Mouse (Mus musculus): ENCODE measurements around the gene Gm21887. TPM values are rescaled to one million over a fixed set of nuclear protein-coding genes. Genes with fewer than 3 reads are reported as not detected.
"Not testable (repeated sequence)": the region's sequence is repeated elsewhere in the genome, so short reads cannot be mapped to it uniquely, and the experiment has no call there.

The Gm21887 gene
- polyA plus RNA-seq, 1 experiment from 2014 or later = 77.4 TPM

DNA sequence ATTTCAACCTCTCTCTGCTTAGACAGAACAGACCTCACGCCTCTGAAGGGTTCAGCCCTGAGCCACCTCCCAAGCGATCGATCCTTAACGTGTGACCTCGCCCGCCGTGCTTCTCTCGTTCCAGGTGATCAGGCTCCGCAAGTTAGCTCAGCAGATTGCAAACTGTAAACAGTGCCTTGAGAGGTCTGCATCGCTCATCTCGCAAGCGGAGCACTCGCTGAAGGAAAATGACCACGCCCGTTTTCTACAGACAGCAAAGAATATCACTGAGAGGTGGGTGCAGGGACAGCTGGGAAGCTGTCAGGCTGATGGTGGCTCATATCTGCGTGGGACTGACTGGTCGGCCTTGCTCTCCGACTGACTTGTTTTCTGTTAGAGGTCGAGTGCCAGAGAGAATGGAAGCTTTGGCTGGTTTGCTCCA lies 27.7 kb upstream of the Gm21887 start:
- not testable (repeated sequence) for H3K27me3 ChIP-seq (replicated peaks; ENCODE audit: control insufficient read depth, insufficient read depth, low read length); H3K4me3 ChIP-seq (ENCODE audit: low read depth, low read length); H3K27ac ChIP-seq (ENCODE audit: low read depth, low read length); ATAC-seq; H3K4me2 ChIP-seq (ENCODE audit: low read length); H3K4me1 ChIP-seq (ENCODE audit: control insufficient read depth, insufficient read depth, low read length); H3K9ac ChIP-seq (ENCODE audit: low read length)
- peaks cover 73% of the 10 kb centered on the region for H3K36me3 ChIP-seq (ENCODE audit: control insufficient read depth, insufficient read depth, low read length)
- DNase-seq (ENCODE audit: low spot score) = peak; percentile 9
- WGBS = 91% methylated on average over 19 of the region's 19 CpGs
- peaks cover 19% of the 10 kb centered on the region; the same call in 1 of the 2 replicates for H3K9me3 ChIP-seq (replicated peaks; ENCODE audit: control insufficient read depth, low read length)

DNA sequence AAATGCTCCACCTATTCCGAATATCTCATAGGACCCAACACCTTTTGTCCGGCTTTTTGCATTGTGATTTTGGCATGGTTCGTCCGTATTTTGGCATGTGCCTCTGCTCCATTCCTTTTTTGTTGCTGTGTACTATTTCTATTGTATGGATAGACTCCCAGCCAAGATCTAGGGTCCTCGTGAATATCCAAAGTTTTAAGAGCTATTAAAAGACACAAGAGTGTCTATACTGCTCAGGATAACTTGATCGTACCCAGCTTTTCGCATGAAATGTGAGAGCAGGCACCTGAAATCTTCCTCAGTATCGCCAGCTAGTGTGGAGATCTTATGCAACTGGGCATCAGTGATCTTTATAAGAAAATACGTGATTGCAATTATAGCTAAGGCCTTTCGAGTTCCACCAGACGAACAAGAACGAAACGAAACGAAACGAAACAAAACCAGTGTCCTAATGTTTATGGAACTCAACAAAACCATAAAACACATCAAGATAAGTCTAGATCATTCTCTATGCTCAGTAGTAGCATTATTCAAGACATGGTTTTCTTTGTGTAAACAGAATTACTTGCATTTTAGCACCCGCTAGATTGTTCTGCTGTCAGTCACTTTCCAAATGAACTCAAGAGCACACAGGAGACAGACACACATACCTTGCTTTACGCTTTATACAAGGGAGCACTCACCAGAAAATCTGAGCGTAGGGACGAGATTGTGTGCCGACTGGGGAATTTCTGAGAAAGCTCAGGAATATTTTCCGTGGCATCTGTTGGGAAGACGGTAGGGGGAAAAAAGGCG lies 26.7 kb upstream of the Gm21887 start:
- DNase-seq (ENCODE audit: low spot score) = peak; percentile 10
- not testable (repeated sequence) for H3K4me1 ChIP-seq (ENCODE audit: control insufficient read depth, insufficient read depth, low read length); H3K9ac ChIP-seq (ENCODE audit: low read length); ATAC-seq; H3K4me2 ChIP-seq (ENCODE audit: low read length); H3K27ac ChIP-seq (ENCODE audit: low read depth, low read length); H3K27me3 ChIP-seq (replicated peaks; ENCODE audit: control insufficient read depth, insufficient read depth, low read length); H3K4me3 ChIP-seq (ENCODE audit: low read depth, low read length)
- WGBS = 87% methylated on average over 23 of the region's 23 CpGs
- peaks cover 23% of the 10 kb centered on the region for H3K9me3 ChIP-seq (replicated peaks; ENCODE audit: control insufficient read depth, low read length)
- peaks cover 76% of the 10 kb centered on the region for H3K36me3 ChIP-seq (ENCODE audit: control insufficient read depth, insufficient read depth, low read length)

DNA sequence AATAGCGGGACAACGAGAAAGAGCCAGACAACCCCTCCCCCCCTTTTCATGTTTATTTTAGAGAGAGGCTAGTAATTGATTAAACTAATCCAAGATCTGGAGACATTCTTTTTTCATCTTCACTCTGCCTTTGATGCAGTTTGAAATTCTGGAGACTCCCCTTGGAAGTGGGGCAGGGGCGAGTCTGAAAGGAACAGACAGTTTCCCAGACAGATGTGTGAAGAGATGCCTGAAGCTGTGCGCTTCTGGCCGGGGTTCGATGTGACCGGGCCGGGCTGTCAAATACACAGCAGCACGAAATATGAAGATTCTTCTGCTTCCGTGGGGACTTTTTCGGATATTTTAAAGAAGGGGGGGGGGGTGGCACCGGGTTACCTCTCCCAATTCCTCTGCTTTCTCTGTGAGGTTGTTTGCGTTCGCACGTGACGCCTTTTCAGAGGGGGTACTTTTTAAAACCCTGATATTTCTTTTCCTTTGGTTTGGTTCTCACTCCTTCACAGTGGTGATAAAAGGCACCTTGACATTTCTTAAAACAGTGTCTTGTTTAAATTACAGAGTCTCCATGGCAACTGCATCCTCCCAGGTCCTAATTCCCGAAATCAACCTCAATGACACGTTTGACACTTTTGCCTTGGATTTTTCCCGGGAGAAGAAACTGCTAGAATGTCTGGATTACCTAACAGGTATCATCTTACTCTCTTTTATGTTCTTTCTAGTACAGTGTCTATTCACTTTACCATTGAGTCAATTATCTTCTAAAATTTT lies 25.9 kb upstream of the Gm21887 start:
- 86% methylated on average over 19 of the region's 19 CpGs for WGBS
- H3K27ac ChIP-seq (ENCODE audit: low read depth, low read length); H3K4me2 ChIP-seq (ENCODE audit: low read length); H3K27me3 ChIP-seq (replicated peaks; ENCODE audit: control insufficient read depth, insufficient read depth, low read length); H3K9ac ChIP-seq (ENCODE audit: low read length); H3K4me1 ChIP-seq (ENCODE audit: control insufficient read depth, insufficient read depth, low read length); H3K4me3 ChIP-seq (ENCODE audit: low read depth, low read length); ATAC-seq: not testable (repeated sequence)
- DNase-seq (ENCODE audit: low spot score) = peak; percentile 13
- peaks cover 72% of the 10 kb centered on the region for H3K36me3 ChIP-seq (ENCODE audit: control insufficient read depth, insufficient read depth, low read length)
- peaks cover 27% of the 10 kb centered on the region for H3K9me3 ChIP-seq (replicated peaks; ENCODE audit: control insufficient read depth, low read length)

DNA sequence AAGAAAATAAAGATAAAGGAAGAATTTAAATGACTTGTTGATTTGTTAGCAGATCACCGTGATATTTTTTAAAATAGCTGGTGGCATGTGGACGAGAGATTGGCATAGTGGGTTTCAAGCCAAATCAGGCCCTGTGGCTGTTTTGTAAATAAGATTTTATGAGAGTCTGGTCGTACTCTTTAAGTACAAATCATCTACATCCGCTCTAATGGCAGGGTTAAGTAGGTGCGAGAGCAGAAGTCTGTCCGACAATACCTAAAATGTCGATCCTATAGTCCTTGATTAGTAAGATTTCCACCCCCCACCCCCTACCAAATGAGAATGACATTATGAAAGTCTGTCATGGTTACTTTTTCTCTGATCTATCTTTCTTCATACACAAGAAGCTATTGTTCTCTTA lies 25.1 kb upstream of the Gm21887 start:
- H3K9ac ChIP-seq (ENCODE audit: low read length); H3K4me3 ChIP-seq (ENCODE audit: low read depth, low read length); H3K27me3 ChIP-seq (replicated peaks; ENCODE audit: control insufficient read depth, insufficient read depth, low read length); H3K27ac ChIP-seq (ENCODE audit: low read depth, low read length); H3K4me2 ChIP-seq (ENCODE audit: low read length); ATAC-seq; H3K4me1 ChIP-seq (ENCODE audit: control insufficient read depth, insufficient read depth, low read length): not testable (repeated sequence)
- 91% methylated on average over 7 of the region's 7 CpGs for WGBS
- peaks cover 79% of the 10 kb centered on the region for H3K36me3 ChIP-seq (ENCODE audit: control insufficient read depth, insufficient read depth, low read length)
- H3K9me3 ChIP-seq (replicated peaks; ENCODE audit: control insufficient read depth, low read length) = peaks cover 32% of the 10 kb centered on the region
- peak; percentile 4 for DNase-seq (ENCODE audit: low spot score)

DNA sequence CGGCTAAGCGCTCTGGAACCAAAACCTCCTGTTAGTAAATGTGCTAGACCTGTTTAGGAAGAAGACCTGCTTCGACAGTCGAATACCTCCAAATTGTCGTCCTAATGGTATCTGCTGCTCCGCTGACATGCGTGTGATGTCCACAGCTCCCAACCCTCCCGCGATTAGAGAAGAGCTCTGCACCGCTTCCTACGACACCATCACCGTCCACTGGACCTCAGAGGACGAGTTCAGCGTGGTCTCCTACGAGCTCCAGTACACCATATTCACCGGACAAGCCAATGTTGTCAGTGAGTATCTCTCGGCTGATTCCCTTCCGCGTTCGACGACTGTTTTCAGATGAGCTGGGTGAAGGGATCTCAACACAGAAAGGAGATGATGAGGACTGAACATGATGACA lies 24.6 kb upstream of the Gm21887 start:
- WGBS = 91% methylated on average over 21 of the region's 21 CpGs
- not testable (repeated sequence) for H3K27ac ChIP-seq (ENCODE audit: low read depth, low read length); H3K4me1 ChIP-seq (ENCODE audit: control insufficient read depth, insufficient read depth, low read length); H3K4me3 ChIP-seq (ENCODE audit: low read depth, low read length); H3K9ac ChIP-seq (ENCODE audit: low read length); H3K4me2 ChIP-seq (ENCODE audit: low read length); H3K27me3 ChIP-seq (replicated peaks; ENCODE audit: control insufficient read depth, insufficient read depth, low read length); ATAC-seq
- peak; percentile 1 for DNase-seq (ENCODE audit: low spot score)
- H3K36me3 ChIP-seq (ENCODE audit: control insufficient read depth, insufficient read depth, low read length) = peaks cover 82% of the 10 kb centered on the region
- peaks cover 35% of the 10 kb centered on the region for H3K9me3 ChIP-seq (replicated peaks; ENCODE audit: control insufficient read depth, low read length)

DNA sequence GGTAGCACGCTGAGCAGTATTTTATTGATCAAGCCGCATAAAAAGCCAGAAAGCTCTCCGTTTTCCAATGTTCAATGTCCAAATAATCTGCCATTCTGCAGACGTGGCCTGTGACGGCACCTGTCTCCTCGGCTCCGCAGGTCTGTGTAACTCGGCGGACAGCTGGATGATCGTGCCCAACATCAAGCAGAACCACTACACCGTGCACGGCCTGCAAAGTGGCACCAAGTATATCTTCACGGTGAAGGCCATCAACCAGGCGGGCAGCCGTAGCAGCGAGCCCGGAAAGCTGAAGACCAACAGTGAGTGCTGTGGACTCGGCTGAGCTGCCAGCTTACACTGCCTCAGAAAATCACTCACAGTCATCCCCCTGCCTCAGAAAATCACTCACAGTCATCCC lies 23.7 kb upstream of the Gm21887 start:
- 89% methylated on average over 18 of the region's 18 CpGs for WGBS
- not testable (repeated sequence) for H3K27me3 ChIP-seq (replicated peaks; ENCODE audit: control insufficient read depth, insufficient read depth, low read length); H3K4me3 ChIP-seq (ENCODE audit: low read depth, low read length); H3K4me2 ChIP-seq (ENCODE audit: low read length); H3K27ac ChIP-seq (ENCODE audit: low read depth, low read length); H3K9ac ChIP-seq (ENCODE audit: low read length); ATAC-seq; H3K4me1 ChIP-seq (ENCODE audit: control insufficient read depth, insufficient read depth, low read length)
- peaks cover 43% of the 10 kb centered on the region for H3K9me3 ChIP-seq (replicated peaks; ENCODE audit: control insufficient read depth, low read length)
- peak; percentile 7 for DNase-seq (ENCODE audit: low spot score)
- peaks cover 81% of the 10 kb centered on the region for H3K36me3 ChIP-seq (ENCODE audit: control insufficient read depth, insufficient read depth, low read length)

DNA sequence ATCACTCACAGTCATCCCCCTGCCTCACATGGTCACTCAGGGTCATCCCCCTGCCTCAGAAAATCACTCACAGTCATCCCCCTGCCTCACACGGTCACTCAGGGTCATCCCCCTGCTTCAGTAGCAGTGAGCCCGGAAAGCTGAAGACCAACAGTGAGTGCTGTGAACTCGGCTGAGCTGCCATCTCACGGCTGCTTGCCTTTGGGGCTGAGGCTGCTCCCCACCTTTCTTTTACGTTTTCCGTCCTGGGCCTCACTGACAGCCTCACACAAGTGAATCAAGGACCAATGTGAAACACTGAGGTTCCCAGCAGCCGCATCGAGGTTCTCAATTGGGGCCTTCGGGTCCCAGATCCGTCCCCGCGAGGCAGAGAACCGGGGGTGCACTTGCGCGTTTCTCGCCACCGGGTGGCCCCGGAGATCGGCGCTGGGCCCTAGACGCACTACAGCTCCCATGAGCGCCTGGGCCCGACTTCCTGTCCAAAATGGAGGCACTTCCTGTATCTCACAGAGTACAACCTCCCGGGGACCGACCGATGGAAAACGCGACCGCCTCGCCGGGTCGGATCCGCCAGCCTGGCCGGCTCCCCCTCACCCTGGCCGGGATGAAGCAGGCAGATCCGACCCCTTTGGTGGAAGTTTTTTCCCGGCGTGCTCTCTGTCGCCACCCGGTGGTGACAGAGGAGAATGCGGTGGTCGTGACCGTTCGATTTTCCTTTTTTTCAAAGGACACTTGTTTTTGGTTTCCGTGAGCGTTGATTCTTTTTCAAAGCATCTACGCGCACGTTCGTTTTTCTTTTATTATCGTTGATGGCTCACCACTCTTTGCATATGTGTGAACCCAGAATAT lies 22.7 kb upstream of the Gm21887 start:
- not testable (repeated sequence) for H3K27me3 ChIP-seq (replicated peaks; ENCODE audit: control insufficient read depth, insufficient read depth, low read length); H3K4me1 ChIP-seq (ENCODE audit: control insufficient read depth, insufficient read depth, low read length)
- ATAC-seq (peak; percentile 89), DNase-seq (ENCODE audit: low spot score) (peak; percentile 58)
- Histone ChIP-seq H3K4me3 (ENCODE audit: low read depth, low read length) (peak overlapping the region; percentile 19), H3K27ac (ENCODE audit: low read depth, low read length) (peak overlapping the region; percentile 45; the same call in 1 of the 2 replicates), H3K9ac (ENCODE audit: low read length) (peak overlapping the region; percentile 29), H3K4me2 (ENCODE audit: low read length) (peak overlapping the region; percentile 37), H3K36me3 (ENCODE audit: control insufficient read depth, insufficient read depth, low read length) (peaks cover 72% of the 10 kb centered on the region), H3K9me3 (replicated peaks; ENCODE audit: control insufficient read depth, low read length) (peaks cover 45% of the 10 kb centered on the region)
- WGBS = 46% methylated on average over 51 of the region's 51 CpGs

DNA sequence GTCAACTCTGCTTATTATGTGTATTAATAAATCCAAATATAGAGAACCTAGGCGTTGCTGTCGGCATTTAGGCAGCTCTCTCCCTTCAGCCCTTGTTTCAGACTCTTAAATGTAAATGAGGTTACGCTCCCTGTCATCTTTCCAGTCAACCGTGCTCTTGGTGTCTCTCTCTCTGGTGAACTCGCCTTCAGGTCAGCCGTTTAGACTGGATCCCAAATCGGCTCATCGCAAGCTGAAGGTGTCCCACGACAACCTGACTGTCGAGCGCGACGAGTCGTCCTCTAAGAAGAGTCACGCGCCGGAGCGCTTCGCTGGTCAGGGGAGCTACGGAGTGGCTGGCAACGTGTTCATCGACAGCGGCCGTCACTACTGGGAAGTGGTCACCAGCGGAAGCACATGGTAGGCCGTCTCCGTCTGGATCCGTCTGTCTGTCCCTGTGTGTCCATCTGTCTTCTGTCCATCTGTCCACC lies 22.1 kb upstream of the Gm21887 start:
- H3K4me1 ChIP-seq (ENCODE audit: control insufficient read depth, insufficient read depth, low read length); H3K4me2 ChIP-seq (ENCODE audit: low read length); H3K27me3 ChIP-seq (replicated peaks; ENCODE audit: control insufficient read depth, insufficient read depth, low read length); H3K9ac ChIP-seq (ENCODE audit: low read length); H3K4me3 ChIP-seq (ENCODE audit: low read depth, low read length); H3K27ac ChIP-seq (ENCODE audit: low read depth, low read length): not testable (repeated sequence)
- 89% methylated on average over 28 of the region's 28 CpGs for WGBS
- DNase-seq (ENCODE audit: low spot score) (peak; percentile 49), ATAC-seq (peak; percentile 11; the same call in 1 of the 2 replicates)
- Histone ChIP-seq H3K36me3 (ENCODE audit: control insufficient read depth, insufficient read depth, low read length) (peaks cover 69% of the 10 kb centered on the region), H3K9me3 (replicated peaks; ENCODE audit: control insufficient read depth, low read length) (peaks cover 48% of the 10 kb centered on the region)
